Mouse (Mus musculus) MEL (cell line): ENCODE data around the gene Btf3l4.

ENCODE experiments used
- CTCF ChIP-seq, 3 experiments: IDR thresholded peaks in 2 of 3; conservative IDR thresholded peaks in 1 of 3; 2 replicates each; pipeline ENCODE4 v1.5.1; 2011 to 2012; ENCODE audit warnings: low read length in 3 of 3, low read depth in 2 of 3, mild to moderate bottlenecking in 2 of 3, improper control_type of control experiment in 1 of 3, inconsistent platforms in 1 of 3, mixed read lengths in 1 of 3, moderate library complexity in 1 of 3; ENCODE audit not compliant: control insufficient read depth in 1 of 3, insufficient read depth in 1 of 3, poor library complexity in 1 of 3, severe bottlenecking in 1 of 3
- E2F4 ChIP-seq: IDR thresholded peaks from 2 replicates; pipeline ENCODE4 v1.6.1; 2011; ENCODE audit warnings: low read depth, low read length, improper control_type of control experiment, borderline replicate concordance
- EP300 ChIP-seq, 2 experiments: IDR thresholded peaks; 2 replicates each; pipeline ENCODE4 v1.6.1; 2011; ENCODE audit warnings: improper control_type of control experiment in 2 of 2, low read length in 2 of 2, low read depth in 1 of 2, mild to moderate bottlenecking in 1 of 2
- MAFK ChIP-seq: IDR thresholded peaks from 2 replicates; pipeline ENCODE4 v1.6.1; 2011; ENCODE audit warnings: low read depth, mild to moderate bottlenecking, low read length, improper control_type of control experiment, borderline replicate concordance

- TF ChIP-seq MAFK, result no peak
- TF ChIP-seq EP300 (IDR thresholded peaks at IDR 0.05; ENCODE audit: low read depth in 1 of 2, low read length in 2 of 2), result no peak
- TF ChIP-seq CTCF (IDR thresholded peaks at IDR 0.05 in 2 of 3, conservative IDR thresholded peaks at IDR 0.05 in 1 of 3; ENCODE audit: control insufficient read depth in 1 of 3, insufficient read depth in 1 of 3, low read depth in 2 of 3, low read length in 3 of 3, poor library complexity in 1 of 3, severe bottlenecking in 1 of 3), result no peak
- no peak for TF ChIP-seq E2F4
These were observed 22.3 kb downstream of the Btf3l4 start for GRCm38 (mm10) chr4:108811142-108811541.
